Mouse (Mus musculus): Measurements from ENCODE around the gene Hint1. TPM values are rescaled to one million over a fixed set of nuclear protein-coding genes. Genes with fewer than 3 reads are reported as not detected.

Gene Hint1
- polyA plus RNA-seq, 1 experiment, result 143 TPM

DNA sequence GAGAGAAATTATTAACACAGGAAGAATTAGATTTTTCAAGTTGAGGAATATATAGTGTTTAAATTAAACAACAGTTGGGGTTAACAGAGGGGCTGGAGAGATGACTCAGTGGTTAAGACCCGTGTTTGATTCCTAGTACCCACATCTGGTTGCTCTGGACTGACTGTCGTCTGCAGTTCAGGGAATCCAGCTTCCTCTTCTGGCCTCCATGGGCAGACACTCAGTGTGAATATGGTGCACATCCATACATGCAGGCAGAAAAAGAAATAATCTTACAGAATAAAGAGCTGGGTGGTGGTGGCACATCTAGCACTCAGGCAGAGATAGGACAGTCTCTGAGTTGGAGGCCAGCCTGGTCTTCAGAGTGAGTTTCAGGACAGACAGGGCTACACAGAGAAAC is 2.3 kb downstream of the Hint1 start:
- no peak for TF ChIP-seq TAL1 (IDR thresholded peaks at IDR 0.05; ENCODE audit: low read length)
- no peak for TF ChIP-seq GATA1 (IDR thresholded peaks at IDR 0.05; ENCODE audit: low read length)
- Histone ChIP-seq H3K36me3 (ENCODE audit: control insufficient read depth) (peaks cover 56% of the 10 kb centered on the region), H3K4me3 (replicated peaks) (peak overlapping the region; percentile 97), H3K4me1 (ENCODE audit: control insufficient read depth) (peaks cover 52% of the 10 kb centered on the region), H3K9me3 (ENCODE audit: control insufficient read depth, low read length) (no peaks in the 10 kb centered on the region), H3K27me3 (ENCODE audit: control insufficient read depth) (no peaks in the 10 kb centered on the region)

DNA sequence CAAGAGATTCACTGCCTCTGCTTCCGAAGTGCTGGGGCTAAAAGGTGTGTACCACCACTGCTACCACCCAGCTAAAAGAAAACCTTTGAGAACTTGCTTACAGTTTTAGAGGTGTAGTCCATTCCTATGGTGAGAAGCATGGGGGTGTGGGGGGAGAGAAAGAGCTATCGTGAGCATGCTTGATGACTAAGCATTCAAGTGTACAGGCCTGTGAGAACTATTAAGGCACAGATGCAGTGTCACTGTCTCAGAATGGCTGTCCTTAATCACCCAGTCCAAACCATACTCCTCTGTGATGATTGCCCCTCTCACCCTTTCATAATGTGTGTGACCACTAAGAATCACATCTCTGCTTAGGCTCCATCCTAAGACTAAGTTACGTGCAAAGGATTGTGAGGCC is 3.1 kb downstream of the Hint1 start:
- H3K9me3 ChIP-seq (ENCODE audit: control insufficient read depth, low read length), result no peaks in the 10 kb centered on the region
- H3K27me3 ChIP-seq (ENCODE audit: control insufficient read depth), result no peaks in the 10 kb centered on the region
- TF ChIP-seq TAL1 (IDR thresholded peaks at IDR 0.05; ENCODE audit: low read length) (no peak), GATA1 (IDR thresholded peaks at IDR 0.05; ENCODE audit: low read length) (no peak)
- peaks cover 65% of the 10 kb centered on the region for H3K36me3 ChIP-seq (ENCODE audit: control insufficient read depth)
- peaks cover 51% of the 10 kb centered on the region for H3K4me1 ChIP-seq (ENCODE audit: control insufficient read depth)
- H3K4me3 ChIP-seq (replicated peaks), result no peak overlapping the region

- TF ChIP-seq TAL1 (IDR thresholded peaks at IDR 0.05; ENCODE audit: low read length) (no peak), GATA1 (IDR thresholded peaks at IDR 0.05; ENCODE audit: low read length) (no peak)
- H3K36me3 ChIP-seq (ENCODE audit: control insufficient read depth), result peaks cover 66% of the 10 kb centered on the region
- H3K4me1 ChIP-seq (ENCODE audit: control insufficient read depth), result peaks cover 32% of the 10 kb centered on the region
- H3K4me3 ChIP-seq (replicated peaks), result no peak overlapping the region
- H3K9me3 ChIP-seq (ENCODE audit: control insufficient read depth, low read length), result no peaks in the 10 kb centered on the region
- H3K27me3 ChIP-seq (ENCODE audit: control insufficient read depth), result no peaks in the 10 kb centered on the region
Measured at GRCm38 (mm10) chr11:54871831-54872537, 5.8 kb downstream of the Hint1 start.

- Histone ChIP-seq H3K4me3 (replicated peaks) (no peak overlapping the region), H3K36me3 (ENCODE audit: control insufficient read depth) (peaks cover 34% of the 10 kb centered on the region), H3K27me3 (ENCODE audit: control insufficient read depth) (no peaks in the 10 kb centered on the region), H3K9me3 (ENCODE audit: control insufficient read depth, low read length) (no peaks in the 10 kb centered on the region), H3K4me1 (ENCODE audit: control insufficient read depth) (peaks cover 3% of the 10 kb centered on the region; the same call in 1 of the 2 replicates)
- no peak for TF ChIP-seq TAL1 (IDR thresholded peaks at IDR 0.05; ENCODE audit: low read length)
- no peak for TF ChIP-seq GATA1 (IDR thresholded peaks at IDR 0.05; ENCODE audit: low read length)
Measured at GRCm38 (mm10) chr11:54876031-54876430, 9.8 kb downstream of the Hint1 start.

DNA sequence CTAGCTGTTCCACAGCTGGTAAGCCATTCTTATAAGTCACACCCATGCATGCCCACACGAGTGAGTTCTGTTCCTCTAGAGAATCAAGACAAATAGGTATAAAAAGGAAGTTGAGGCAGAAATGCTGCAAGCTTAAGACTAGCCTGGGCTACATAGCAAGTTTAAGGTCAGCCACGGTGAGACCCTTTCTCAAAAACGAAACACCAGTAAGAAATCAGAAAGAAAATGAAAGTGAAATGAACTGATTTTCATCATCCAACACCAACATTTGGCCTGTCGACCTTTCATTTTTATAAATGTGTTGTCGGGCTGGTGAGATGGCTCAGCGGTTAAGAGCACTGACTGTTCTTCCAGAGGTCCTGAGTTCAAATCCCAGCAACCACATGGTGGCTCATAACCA is 12.7 kb downstream of the Hint1 start:
- H3K4me3 ChIP-seq (replicated peaks), result no peak overlapping the region
- peaks cover 6% of the 10 kb centered on the region for H3K36me3 ChIP-seq (ENCODE audit: control insufficient read depth)
- TF ChIP-seq TAL1 (IDR thresholded peaks at IDR 0.05; ENCODE audit: low read length) (no peak), GATA1 (IDR thresholded peaks at IDR 0.05; ENCODE audit: low read length) (no peak)
- peaks cover 3% of the 10 kb centered on the region; the same call in 1 of the 2 replicates for H3K4me1 ChIP-seq (ENCODE audit: control insufficient read depth)
- no peaks in the 10 kb centered on the region for H3K9me3 ChIP-seq (ENCODE audit: control insufficient read depth, low read length)
- no peaks in the 10 kb centered on the region for H3K27me3 ChIP-seq (ENCODE audit: control insufficient read depth)

GRCm38 (mm10) chr11:54879434-54879833 is 13.3 kb downstream of the Hint1 start:
- Histone ChIP-seq H3K4me1 (ENCODE audit: control insufficient read depth) (peaks cover 3% of the 10 kb centered on the region; the same call in 1 of the 2 replicates), H3K36me3 (ENCODE audit: control insufficient read depth) (peaks cover under 1% of the 10 kb centered on the region), H3K27me3 (ENCODE audit: control insufficient read depth) (no peaks in the 10 kb centered on the region), H3K9me3 (ENCODE audit: control insufficient read depth, low read length) (no peaks in the 10 kb centered on the region), H3K4me3 (replicated peaks) (no peak overlapping the region)
- TF ChIP-seq TAL1 (IDR thresholded peaks at IDR 0.05; ENCODE audit: low read length), result no peak
- no peak for TF ChIP-seq GATA1 (IDR thresholded peaks at IDR 0.05; ENCODE audit: low read length)

DNA sequence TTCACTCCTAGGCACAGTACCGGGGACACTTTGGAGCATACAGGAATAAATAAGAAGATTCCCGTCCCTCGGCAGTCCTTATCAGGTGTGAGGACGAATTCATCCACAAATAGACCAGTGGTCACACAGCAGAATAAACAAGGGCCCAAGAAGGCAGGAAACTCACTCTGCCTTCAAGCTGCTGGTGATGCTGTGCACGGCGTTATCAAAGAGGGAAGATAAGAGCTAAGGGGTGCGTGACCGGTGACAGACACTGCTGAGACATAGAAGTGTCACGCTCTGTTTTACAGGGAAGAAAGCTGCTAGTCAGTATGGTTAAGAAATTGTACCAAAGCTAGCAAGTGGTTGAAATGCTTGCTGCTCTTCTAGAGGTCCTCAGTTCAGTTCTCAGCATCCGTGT is 13.7 kb downstream of the Hint1 start:
- Histone ChIP-seq H3K9me3 (ENCODE audit: control insufficient read depth, low read length) (no peaks in the 10 kb centered on the region), H3K36me3 (ENCODE audit: control insufficient read depth) (no peaks in the 10 kb centered on the region; the same call in 1 of the 2 replicates), H3K27me3 (ENCODE audit: control insufficient read depth) (no peaks in the 10 kb centered on the region), H3K4me3 (replicated peaks) (no peak overlapping the region), H3K4me1 (ENCODE audit: control insufficient read depth) (peaks cover 3% of the 10 kb centered on the region)
- no peak for TF ChIP-seq GATA1 (IDR thresholded peaks at IDR 0.05; ENCODE audit: low read length)
- no peak for TF ChIP-seq TAL1 (IDR thresholded peaks at IDR 0.05; ENCODE audit: low read length)

GRCm38 (mm10) chr11:54881051-54881474 is 14.9 kb downstream of the Hint1 start:
- Histone ChIP-seq H3K36me3 (ENCODE audit: control insufficient read depth) (no peaks in the 10 kb centered on the region), H3K9me3 (ENCODE audit: control insufficient read depth, low read length) (no peaks in the 10 kb centered on the region)
- TF ChIP-seq TAL1 (IDR thresholded peaks at IDR 0.05; ENCODE audit: low read length), result no peak
- TF ChIP-seq GATA1 (IDR thresholded peaks at IDR 0.05; ENCODE audit: low read length), result no peak

GRCm38 (mm10) chr11:54882671-54883070 is 16.5 kb downstream of the Hint1 start:
- Histone ChIP-seq H3K9me3 (ENCODE audit: control insufficient read depth, low read length) (no peaks in the 10 kb centered on the region), H3K36me3 (ENCODE audit: control insufficient read depth) (no peaks in the 10 kb centered on the region), H3K4me3 (replicated peaks) (no peak overlapping the region), H3K4me1 (ENCODE audit: control insufficient read depth) (peaks cover 5% of the 10 kb centered on the region), H3K27me3 (ENCODE audit: control insufficient read depth) (no peaks in the 10 kb centered on the region)
- TF ChIP-seq TAL1 (IDR thresholded peaks at IDR 0.05; ENCODE audit: low read length), result no peak
- no peak for TF ChIP-seq GATA1 (IDR thresholded peaks at IDR 0.05; ENCODE audit: low read length)

More at GRCm38 (mm10) chr11:54881051-54881474, 14.9 kb downstream of the Hint1 start:
- H3K27me3 ChIP-seq (ENCODE audit: control insufficient read depth), result no peaks in the 10 kb centered on the region
- no peak overlapping the region for H3K4me3 ChIP-seq (replicated peaks)
- H3K4me1 ChIP-seq (ENCODE audit: control insufficient read depth), result peaks cover 5% of the 10 kb centered on the region

All from erythroblast, embryonic 14.5 days (primary cell).